Mouse (Mus musculus) frontal cortex, adult 2 months (tissue): ENCODE measurements around the gene Slc25a17. TPM values are rescaled to one million over a fixed set of nuclear protein-coding genes. Genes with fewer than 3 reads are reported as not detected.

Experiments
- DNase-seq, 2 experiments: peaks; one replicate each; pipeline ENCODE4 v3.0.0; 2022; ENCODE audit warnings: low spot score in 1 of 2; ENCODE audit errors: extremely low spot score in 1 of 2
- polyA plus RNA-seq: library from polyadenylated mRNA; depleted of rRNA; stranded (reverse); fragments of >200 nt; gene quantifications from 2 replicates; pipeline ENCODE4 v1.2.3, GENCODE M21; 2012

Slc25a17 gene
- polyA plus RNA-seq, 1 experiment, result 53.3 TPM

DNA sequence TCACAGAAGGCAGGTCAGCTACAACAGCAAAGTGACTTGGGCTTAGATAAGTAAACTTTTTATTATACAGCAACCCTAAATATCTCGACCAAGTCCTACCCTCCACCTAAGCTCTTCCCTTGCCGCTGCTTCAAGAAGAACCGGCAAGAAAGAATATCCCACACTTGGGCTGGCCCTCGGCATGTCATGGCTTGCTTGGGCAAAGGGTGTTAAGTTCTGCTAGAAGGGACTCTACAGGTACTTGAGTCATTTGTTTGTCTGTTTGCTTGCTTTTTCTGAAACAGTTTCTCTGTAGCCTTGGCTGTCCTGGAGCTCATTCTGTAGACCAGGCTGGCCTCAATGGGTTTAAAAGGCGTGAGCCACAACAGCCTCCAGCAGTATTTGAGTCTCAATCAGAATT, 3.7 kb downstream of the Slc25a17 start:
- DNase-seq, result no peak

DNA sequence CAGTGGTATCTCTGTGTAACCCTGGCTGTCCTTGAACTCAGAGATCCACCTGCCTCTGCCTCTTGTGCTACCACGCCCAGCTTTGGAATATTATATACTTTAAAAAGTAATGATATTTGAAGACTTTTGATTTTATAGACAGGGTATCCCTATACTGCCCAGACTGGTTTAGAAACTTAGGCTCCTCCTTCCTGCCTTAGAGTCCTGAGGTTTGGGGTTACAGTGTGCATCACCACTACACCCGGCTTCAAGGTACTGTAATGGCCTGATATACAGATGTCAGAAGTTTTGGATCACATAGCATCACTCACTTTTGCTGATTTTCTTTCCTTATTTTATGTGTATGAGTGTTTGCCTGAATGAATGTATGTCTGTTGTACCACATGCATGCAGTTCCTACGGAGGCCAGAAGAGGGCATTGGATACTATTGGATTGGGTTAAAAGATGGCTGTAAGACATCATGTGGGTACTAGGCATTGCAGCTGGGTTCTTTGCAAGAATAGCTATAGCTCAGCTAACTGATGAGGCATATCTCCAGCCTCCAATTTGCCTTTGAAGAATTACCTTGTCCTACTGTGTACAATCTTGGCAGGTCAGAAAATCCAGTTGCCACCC, 5.4 kb downstream of the Slc25a17 start:
- DNase-seq, result no peak

DNA sequence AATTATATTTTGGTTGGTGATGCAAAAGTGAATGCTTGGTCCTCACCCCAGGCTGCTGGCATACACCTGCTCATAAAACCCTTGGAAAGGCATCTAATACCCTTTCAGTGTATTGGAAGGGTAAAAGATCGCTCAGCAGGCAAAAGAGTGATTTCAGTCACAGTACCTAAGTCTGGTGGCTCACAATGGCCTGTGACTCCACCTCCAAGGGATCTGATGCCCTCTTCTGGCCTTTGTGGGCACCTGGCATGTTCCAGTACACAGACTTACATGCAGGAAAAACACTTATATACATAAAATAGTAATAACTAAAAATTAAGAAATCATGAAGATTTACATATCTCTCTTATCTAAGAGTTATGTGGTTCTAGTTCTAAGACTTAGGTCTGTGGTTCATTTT, 8.0 kb downstream of the Slc25a17 start:
- DNase-seq, result no peak

DNA sequence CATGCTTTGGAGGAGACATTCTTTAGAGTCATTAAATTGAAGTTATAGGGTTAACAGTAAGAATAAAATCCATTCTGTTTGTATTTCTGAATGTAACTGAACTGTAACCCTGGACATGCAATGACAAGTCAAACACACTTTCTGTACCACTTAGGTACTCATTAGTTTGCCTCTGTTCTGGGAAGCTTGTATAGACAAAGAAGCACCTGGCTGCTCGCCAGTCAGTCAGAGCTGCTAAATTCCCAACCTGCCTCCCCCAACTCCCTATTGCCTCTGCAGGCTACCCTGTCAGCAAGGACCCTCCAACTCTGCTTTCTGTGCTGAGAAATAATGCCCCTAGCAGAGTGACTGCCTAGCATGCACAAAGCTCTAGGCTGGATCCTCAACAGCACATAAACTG, 10.2 kb downstream of the Slc25a17 start:
- DNase-seq, result no peak

DNA sequence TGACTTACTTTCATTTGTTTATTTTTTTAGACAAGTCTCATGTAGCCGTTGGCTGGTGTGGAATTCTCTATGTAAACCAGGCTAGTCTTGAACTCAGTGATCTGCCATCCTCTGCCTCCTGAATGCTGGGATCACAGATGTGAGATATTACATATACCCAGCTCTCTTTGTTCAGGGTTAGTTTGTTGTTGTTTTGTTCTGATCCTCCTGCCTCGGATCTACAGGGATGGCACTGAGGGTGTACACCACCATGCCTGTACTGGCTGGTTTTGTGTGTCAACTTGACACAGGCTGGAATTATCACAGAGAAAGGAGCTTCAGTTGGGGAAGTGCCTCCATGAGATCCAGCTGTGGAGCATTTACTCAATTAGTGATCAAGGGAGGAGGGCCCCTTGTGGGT, 12.2 kb downstream of the Slc25a17 start:
- DNase-seq, result no peak

DNA sequence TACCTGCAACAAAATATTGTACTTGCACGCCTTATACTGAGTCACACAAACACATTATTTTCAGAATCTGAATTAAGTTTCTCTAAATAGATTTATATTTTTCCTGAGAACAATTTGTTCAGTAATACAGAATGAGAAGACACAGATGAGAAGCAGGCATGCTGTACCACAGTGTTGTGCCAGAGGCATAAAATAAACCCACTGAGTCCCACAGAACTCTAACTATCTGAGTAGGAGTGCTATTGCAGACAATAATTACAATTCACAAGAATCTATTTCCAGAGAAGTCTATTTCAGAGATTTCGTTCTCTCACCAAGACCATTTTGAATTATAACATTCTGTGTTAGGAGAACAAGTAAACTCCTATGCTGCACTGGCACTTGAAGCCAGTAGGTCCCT, 13.1 kb downstream of the Slc25a17 start:
- DNase-seq, result peak; percentile 37 to 65

DNA sequence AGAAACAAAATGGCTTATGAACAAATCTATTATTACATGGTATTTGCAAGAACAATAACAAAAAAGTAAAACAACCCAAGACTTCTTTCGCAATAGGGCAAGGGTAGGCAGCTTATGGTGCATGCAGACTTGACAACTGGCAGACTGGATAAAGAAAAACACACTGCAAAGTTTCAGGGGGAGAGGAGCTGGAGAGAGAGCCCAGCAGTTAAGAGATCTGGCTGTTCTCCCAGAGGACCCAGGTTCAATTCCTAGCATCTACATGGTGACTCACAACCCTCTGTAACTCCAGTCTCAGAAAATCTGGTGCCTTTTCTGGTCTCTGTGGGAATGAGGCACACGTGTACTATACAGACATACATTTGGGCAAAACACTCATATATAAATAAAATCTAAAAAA, 19.2 kb downstream of the Slc25a17 start:
- DNase-seq, result peak in 1 of 2 experiments; percentile 50

DNA sequence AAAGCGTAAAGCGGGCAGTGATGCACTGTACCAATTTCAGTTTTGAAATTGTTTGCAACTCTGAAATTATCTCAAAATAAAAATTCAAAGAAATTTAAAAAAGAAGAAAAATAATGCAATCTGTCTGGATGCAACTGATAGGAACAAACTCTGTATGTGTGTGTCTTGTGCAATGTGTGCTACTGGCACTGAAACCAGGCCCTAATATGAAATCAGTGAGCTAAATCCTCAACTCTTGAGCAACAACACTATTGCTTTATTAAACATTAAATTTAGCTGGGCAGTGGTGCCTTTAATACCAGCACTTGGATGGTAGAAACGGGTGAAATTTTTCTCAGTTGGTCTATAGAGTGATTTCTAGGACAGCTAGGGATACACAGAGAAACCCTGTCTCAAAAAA, 21.5 kb downstream of the Slc25a17 start:
- no peak for DNase-seq

DNA sequence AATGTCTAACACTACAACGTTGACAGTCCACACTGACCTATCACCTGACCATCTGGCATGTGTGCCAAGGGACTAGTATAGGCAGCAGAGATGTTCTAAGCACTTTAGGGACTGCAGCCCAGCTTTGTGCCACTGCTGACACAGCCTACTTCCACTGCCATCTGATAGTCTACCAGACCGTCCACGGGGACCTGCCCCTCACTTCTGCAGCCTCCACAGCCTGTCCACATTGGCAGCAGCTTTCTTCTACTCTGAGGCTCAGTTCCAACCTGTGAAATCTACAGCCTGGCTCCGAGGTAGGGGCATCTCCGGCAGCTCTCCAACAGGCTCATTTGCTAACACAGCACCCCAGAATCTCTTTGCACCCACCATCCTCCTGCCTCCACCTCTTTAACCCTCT, 24.1 kb downstream of the Slc25a17 start:
- DNase-seq, result no peak

DNA sequence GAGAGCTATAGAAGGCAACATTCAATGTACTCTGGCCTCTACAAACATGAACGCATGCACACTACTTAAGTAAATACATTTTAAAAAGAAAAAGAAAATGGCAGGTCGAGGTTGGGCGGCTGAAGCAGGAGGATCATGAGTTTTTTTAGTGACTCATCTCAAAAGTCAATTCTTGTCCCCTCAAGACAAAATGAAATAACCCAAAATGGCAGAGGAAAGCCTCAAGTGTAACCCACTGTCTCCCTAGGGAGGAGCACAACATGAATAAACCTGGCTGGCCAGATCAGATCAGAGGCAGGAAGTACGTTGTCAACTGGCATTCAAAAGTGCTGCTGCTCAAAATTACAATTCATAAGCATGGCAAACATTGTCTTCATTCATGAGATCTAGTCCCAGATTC, 28.1 kb downstream of the Slc25a17 start:
- DNase-seq, result no peak

DNA sequence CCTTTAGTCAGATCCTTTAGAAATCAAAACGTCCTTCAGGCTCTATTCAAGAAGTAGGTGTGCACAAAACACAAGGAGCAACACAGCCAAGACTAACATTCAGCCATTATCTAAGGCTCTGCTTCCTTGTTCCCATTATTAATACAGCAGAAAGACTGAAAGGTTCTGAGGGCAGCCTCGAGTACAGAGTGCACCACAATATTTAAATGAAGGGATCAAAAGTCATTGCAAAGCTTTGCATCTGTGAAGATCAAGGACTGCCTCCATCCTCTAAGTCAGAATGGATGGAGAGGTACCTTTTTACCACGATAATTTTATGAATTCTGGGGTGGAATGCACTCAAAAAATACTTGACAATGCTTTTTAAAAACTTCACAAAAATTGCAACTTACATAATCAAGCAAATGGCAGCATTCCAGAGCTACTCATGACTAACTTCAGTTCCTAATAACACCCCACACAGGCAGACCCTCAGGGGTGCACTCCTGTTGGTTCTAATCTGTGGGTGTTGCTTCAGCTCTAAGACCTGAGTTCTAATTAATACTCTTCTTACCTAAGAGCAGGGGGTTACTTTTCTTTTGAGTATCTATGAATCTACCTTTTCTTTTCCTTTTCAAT, 29.7 kb downstream of the Slc25a17 start:
- DNase-seq, result peak in 1 of 2 experiments; percentile 36

DNA sequence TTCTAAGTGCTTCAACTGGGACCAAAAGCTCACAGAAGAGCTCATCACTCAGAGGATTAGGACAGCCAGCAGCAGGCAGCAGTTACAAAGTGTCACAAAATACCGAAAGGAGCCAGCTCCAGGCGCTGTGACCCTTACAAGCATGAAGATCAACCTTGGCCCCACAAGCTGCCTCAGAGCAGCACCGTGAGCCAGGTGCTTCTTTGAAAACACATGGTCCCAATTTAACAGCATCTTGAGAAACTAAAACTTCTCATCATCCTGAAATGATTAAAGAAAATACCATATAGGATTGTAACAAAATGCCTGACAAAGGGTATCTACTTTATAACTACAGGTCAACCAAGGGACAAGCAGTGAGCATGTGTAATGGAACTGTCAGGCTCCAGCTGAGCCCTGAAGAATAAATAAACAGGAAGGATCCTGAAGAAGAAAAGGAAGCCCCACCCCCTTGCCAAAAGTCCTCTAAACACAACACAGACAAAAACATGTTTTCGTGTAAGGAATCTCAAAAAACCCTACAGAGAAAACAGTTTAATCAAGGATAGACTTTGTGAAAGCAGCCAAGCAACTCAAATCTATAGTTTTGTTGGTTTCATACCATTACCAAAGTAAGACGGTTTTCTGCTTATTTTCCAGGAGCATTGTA, 30.8 kb downstream of the Slc25a17 start:
- no peak for DNase-seq

DNA sequence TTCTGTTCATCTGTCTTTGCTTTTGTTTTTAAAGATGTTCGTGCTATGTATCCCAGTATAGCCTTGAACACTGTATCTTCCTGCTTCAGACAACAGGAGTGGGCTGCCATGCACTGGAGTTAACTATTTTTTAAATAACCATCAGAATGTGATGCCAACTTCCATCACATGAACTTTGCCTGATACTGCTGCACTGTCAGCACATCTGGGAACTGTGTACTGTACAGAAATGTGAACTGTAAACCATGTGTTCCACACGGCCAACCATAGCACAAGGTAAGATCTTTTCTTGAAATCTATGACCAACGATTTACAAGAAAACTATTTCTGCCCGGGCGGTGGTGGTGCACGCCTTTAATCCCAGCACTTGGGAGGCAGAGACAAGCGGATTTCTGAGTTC, 33.1 kb downstream of the Slc25a17 start:
- DNase-seq, result no peak

DNA sequence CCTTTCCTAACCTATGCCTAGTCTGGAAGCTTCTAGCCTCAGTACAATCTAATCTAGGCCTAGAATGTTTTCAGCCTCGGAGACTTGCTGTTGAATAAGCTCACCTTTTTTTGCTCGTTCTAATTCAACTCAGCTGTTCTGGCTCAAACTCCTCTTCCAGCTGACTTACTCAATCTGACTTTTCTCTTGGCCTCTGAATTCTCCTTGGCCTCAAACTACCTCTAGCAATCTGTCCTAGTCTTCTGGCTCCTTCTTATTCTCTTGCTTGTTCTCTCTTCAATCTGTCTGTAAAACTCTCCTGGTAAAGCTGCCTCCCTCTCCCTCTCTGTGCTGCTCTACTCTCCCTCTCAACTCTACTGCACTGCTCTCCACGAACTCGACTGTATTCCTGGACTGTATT, 35.6 kb downstream of the Slc25a17 start:
- no peak for DNase-seq

DNA sequence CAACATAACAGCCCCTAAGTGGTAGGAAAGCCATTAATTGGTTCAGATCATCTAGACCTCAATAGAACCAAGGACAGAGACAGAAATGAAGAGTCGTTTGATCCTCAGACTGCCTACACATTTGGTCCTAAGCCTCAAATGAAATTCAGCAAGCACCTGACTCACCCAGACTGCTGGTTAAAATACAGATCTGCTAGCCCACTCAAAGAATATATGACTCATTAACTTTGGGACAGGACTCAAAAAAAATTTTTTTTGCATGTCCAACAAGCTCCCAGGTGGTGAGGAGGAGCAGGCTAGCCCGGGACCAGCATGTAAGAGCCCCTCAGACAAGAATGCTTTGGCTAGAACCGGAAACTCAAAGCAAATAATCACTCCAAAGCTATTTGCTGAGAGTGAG, 40.5 kb downstream of the Slc25a17 start:
- DNase-seq, result peak in 1 of 2 experiments; percentile 46

DNA sequence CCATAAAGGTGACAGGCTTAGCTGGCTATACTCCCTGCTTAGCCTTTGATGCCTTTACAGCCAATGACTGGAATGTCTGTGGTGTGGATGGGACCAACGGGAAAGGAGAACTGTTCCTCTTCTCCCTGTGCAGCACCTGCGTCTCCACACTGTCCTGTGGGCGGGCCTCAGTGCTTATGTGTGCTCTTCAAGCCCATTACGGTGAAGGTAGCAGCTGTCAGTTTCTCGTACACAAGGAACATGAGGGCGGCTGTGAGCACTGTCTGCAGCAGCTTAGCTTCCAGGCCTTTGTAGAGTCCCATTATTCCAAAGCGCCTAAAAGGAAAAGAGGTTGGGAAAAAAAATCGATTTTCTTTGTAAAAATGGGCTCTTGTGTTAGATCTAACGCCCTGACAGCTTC, 41.1 kb downstream of the Slc25a17 start:
- no peak for DNase-seq

DNA sequence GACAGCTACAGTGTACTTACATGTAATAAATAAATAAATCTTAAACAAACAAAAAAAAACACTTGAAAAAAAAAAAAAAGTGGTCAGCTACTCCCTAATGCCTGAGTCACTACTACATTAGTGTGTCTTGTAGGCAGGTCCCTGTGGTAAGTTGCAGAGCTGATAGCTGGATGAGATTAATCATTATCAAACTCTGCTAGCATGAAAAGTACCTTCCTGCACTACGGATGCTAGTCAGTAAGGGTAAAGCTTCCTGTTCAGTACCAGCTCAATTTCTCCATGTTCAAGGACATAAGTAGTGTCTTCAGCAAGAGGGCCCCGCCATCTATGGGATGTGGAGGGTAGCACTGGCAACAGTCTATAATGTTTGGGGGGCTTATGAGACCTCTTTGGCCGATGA, 46.7 kb downstream of the Slc25a17 start:
- DNase-seq, result no peak

DNA sequence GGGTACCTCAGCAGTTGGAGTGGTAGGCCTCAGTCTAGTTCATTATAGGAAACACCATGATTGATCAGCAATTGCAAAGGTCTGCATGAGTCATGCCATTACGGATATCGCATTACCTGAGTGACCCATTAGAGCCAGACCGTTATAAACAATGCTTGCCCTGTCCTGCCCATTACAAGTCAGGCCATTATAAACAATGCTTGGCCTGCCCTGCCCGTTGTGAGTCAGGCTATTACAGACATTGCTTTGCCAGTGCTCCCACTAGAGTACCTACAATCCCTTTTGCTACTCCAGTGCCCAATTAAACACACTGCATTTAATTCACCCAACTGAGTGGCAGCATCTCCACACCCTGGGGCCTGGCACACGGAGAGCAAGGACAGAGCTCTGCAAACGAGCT, 49.6 kb downstream of the Slc25a17 start:
- DNase-seq, result no peak

DNA sequence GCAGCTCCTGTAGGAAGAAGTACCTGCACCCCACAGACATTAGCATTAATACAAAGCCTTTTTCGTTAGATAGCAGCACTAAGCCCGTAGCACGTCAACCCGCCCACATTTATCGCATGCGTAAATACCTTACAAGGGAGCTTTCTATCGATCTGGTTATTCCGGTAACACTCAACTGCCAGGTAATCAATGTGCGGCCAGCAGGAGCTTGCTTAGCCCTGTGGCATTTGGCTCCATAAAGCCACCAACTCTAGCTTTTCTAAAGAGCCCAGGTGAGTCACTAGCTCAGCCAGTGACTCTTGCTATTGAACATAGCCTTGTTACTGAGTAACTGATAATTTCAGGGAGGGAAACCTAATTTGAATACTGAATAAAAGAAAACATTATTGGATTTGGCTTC, 50.3 kb downstream of the Slc25a17 start:
- DNase-seq, result no peak

DNA sequence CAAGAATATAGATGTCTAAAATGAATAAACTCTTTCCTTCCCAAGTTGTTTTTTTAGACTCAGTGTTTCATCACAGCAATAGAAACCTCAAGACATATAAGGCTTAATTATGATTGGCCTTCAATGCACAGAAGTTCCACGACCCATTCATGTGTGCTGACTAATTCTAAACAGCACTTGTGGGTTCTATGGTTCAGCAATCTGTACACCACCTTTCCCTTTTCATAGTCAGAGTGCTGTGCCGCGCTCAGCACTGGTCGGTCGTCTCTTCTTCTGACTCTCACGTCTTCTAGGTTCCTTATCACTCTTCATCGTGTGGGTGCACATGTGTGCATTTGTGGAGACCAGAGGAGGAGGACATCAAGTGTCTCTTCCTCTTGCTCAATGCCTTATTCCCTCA, 52.6 kb downstream of the Slc25a17 start:
- no peak for DNase-seq

DNA sequence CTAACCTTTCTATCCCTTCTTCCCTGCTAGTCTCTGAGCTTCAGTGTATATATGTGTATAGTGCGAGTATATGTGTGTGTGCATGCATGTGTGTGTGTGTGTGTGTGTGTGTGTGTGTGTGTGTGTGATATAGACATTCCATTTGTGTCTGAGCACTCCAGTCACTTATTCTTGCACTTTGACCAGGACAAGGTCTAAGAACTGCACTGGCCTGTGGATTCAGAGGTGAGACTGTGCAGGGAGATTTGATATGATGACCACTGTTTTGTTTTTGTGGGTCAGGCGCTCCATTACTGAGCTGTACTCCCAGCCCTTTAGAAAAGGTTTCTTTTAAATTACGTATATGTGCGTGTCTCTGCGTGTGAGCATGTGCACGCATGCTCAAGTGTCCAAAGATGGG, 54.1 kb downstream of the Slc25a17 start:
- DNase-seq, result no peak

DNA sequence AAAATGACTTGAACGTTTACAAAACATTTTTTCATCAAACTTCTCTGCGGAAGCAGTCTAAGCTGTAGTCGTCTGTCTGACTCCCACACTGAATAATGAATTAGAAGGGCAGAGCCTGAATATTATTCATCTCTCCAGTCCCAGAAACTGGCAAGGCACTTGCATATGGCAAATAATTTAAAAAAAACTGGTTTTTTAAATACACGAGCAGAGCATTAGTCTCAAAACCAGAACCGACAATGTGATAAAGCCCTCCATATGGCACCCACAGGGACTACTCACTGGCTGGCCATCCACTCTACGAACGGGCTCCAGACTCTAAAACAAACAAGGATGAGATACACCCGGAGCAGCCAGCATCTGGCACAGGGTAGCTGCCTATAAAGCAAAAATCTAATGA, 55.6 kb downstream of the Slc25a17 start:
- peak in 1 of 2 experiments; percentile 35 for DNase-seq
